Mouse (Mus musculus): ENCODE measurements at regions not wholly inside any gene's neighbourhood (a gene's known extent, or its start where the extent isn't known, plus 50 kb on each side); places are given as distances from the start of the nearest gene placed in this dataset.

- TF ChIP-seq E2F4 (IDR thresholded peaks at IDR 0.05; ENCODE audit: insufficient read depth): no peak
- no peak for TF ChIP-seq USF1 (IDR thresholded peaks at IDR 0.05; ENCODE audit: low read depth)
- no peak for TF ChIP-seq POLR2A (IDR thresholded peaks at IDR 0.05; ENCODE audit: insufficient read length, low read depth)
- no peak for TF ChIP-seq CEBPB (IDR thresholded peaks at IDR 0.05; ENCODE audit: insufficient read depth, poor library complexity, severe bottlenecking)
- TF ChIP-seq TCF3 (IDR thresholded peaks at IDR 0.05; ENCODE audit: insufficient read length, low read depth): no peak
- no peak for TF ChIP-seq MAX (IDR thresholded peaks at IDR 0.05; ENCODE audit: low read depth)
- TF ChIP-seq SRF (IDR thresholded peaks at IDR 0.05; ENCODE audit: control insufficient read depth, insufficient read length, low read depth): no peak
- no peak for TF ChIP-seq REST (IDR thresholded peaks at IDR 0.05; ENCODE audit: insufficient read depth, insufficient read length)
- TF ChIP-seq MYOD1 (IDR thresholded peaks at IDR 0.05; ENCODE audit: control insufficient read depth in 1 of 3, insufficient read length in 2 of 3, low read depth in 2 of 3): no peak
Observed at GRCm38 (mm10) chr3:131868219-131868964, 216.7 kb upstream of the Dkk2 start.
